In genomic region chr8:84700941-84701911, GRCm38 (mm10) we compare ENCODE assay signal across 8 mouse cellular contexts. TPM values are rescaled to one million over a fixed set of nuclear protein-coding genes. Genes with fewer than 3 reads are reported as not detected.
A peak's percentile ranks its signal among the peaks of the same experiment; 100 is the strongest.
DNase-seq lines count a peak whose midpoint lies in the region; ATAC-seq and TF ChIP-seq lines count a peak whose summit lies in the region.

Lyl1 (plus strand) TSS chr8:84701457.

- peaks cover 14 to 62% of the 10 kb centered on the region in 2 experiments for H3K4me1 ChIP-seq in CH12.LX (ENCODE audit: control insufficient read depth in 1 of 2, insufficient read depth in 2 of 2)
- H3K4me1 ChIP-seq in hindbrain, postnatal 0 days (ENCODE audit: insufficient read depth, low read length) = peaks cover 7% of the 10 kb centered on the region; the same call in 1 of the 2 replicates
- peaks cover 68% of the 10 kb centered on the region for H3K4me1 ChIP-seq in liver, embryonic 13.5 days (replicated peaks)

- dilution Hi-C loops in CH12.LX (cut with MboI; ENCODE audit: extremely low pct_ligation_motif_present, extremely low pct_unique_long_range_greater_than_20kb, low sequenced_read_pairs) = no loop called here

- peak within 1 kb of the TSS; percentile 53 to 79 (median 79) for H3K4me3 ChIP-seq in CH12.LX (replicated peaks in 1 of 3; ENCODE audit: low read depth in 2 of 3, low read length in 2 of 3, poor library complexity in 1 of 3)
- peak within 1 kb of the TSS; percentile 11 for H3K4me3 ChIP-seq in hindbrain, postnatal 0 days (ENCODE audit: low read length)
- H3K4me3 ChIP-seq in liver, embryonic 13.5 days (replicated peaks) = peak within 1 kb of the TSS; percentile 88

- no peaks in the 10 kb centered on the region for H3K27me3 ChIP-seq in CH12.LX (replicated peaks)
- H3K27me3 ChIP-seq in hindbrain, postnatal 0 days (ENCODE audit: insufficient read depth, low read length) = peaks cover 6% of the 10 kb centered on the region
- H3K27me3 ChIP-seq in liver, embryonic 13.5 days = 0 out of 2 replicates have a peak, but pooled peaks cover 4% of the 10 kb centered on the region

- peak; percentile 86 for TF ChIP-seq EP300 in CH12.LX (IDR thresholded peaks at IDR 0.05; ENCODE audit: low read length)

- TF ChIP-seq CTCF in CH12.LX (conservative IDR thresholded peaks at IDR 0.05 in 1 of 2, IDR thresholded peaks at IDR 0.05 in 1 of 2; ENCODE audit: low read depth in 2 of 2, low read length in 2 of 2) = peak in 1 of 2 experiments; percentile 53; a peak in 2 of 4 replicates
- peak; percentile 35 for TF ChIP-seq CTCF in hindbrain, postnatal 0 days (IDR thresholded peaks at IDR 0.05; ENCODE audit: low read depth)

- peak within 1 kb of the TSS; percentile 99 for H3K27ac ChIP-seq in CH12.LX (ENCODE audit: insufficient read depth, low read depth)
- H3K27ac ChIP-seq in hindbrain, postnatal 0 days = peak within 1 kb of the TSS; percentile 41; the same call in 1 of the 2 replicates
- H3K27ac ChIP-seq in liver, embryonic 13.5 days = peak within 1 kb of the TSS; percentile 98

- TF ChIP-seq RAD21 in CH12.LX (IDR thresholded peaks at IDR 0.05; ENCODE audit: low read depth, low read length) = no peak; the same call in 1 of the 2 replicates

- peaks cover 43 to 68% of the 10 kb centered on the region in 2 experiments for H3K36me3 ChIP-seq in CH12.LX (replicated peaks in 1 of 2; ENCODE audit: control insufficient read depth in 1 of 2, insufficient read depth in 1 of 2, low read length in 1 of 2)
- H3K36me3 ChIP-seq in hindbrain, postnatal 0 days (ENCODE audit: insufficient read depth, low read length) = peaks cover 18% of the 10 kb centered on the region
- H3K36me3 ChIP-seq in liver, embryonic 13.5 days = peaks cover 56% of the 10 kb centered on the region

- intact Hi-C loops in gastrocnemius, postnatal 14 days (cut with DNase I; ENCODE audit: low total_unique reads) = no loop called here

- ATAC-seq in hindbrain, postnatal 0 days = peak; percentile 11; the same call in 1 of the 2 replicates
- ATAC-seq in liver, embryonic 13.5 days (ENCODE audit: low read depth) = peak; percentile 87
- ATAC-seq in monocyte, adult 5-6 weeks (replicated peaks; ENCODE audit: insufficient number of reproducible peaks, low FRiP score, low TSS enrichment, poor library complexity, severe bottlenecking) = peak; percentile 48

- TF ChIP-seq POLR2A in CH12.LX (IDR thresholded peaks at IDR 0.05; ENCODE audit: low read depth, low read length) = peak; percentile 98

- in situ Hi-C loops in CH12.LX (cut with MboI; ENCODE audit: low pct_ligation_motif_present, low pct_unique_long_range_greater_than_20kb, low sequenced_read_pairs) = no loop called here

- DNase-seq in CH12.LX (ENCODE audit: extremely low read depth) = peak; percentile 94
- DNase-seq in c-Kit-negative CD71-positive TER-119-positive erythroid progenitor cells, embryonic 14.5 days (ENCODE audit: low read depth, low spot score) = peak; percentile 96
- peak; percentile 64 for DNase-seq in gastrocnemius, postnatal 14 days
- DNase-seq in hindbrain, postnatal 0 days (ENCODE audit: low spot score) = no peak
- peak; percentile 99 for DNase-seq in liver, embryonic 13.5 days
- no peak for DNase-seq in right cerebral cortex, postnatal 14 days
- no peak for DNase-seq in cerebellum, adult 9-10 months

- peaks cover 18% of the 10 kb centered on the region for H3K79me2 ChIP-seq in CH12.LX (replicated peaks; ENCODE audit: control insufficient read depth, extremely low read depth, insufficient read depth, poor library complexity, severe bottlenecking)

- H3K9me3 ChIP-seq in CH12.LX (replicated peaks; ENCODE audit: low read length) = peaks cover 2% of the 10 kb centered on the region
- H3K9me3 ChIP-seq in hindbrain, postnatal 0 days (ENCODE audit: low read length) = no peaks in the 10 kb centered on the region
- H3K9me3 ChIP-seq in liver, embryonic 13.5 days (replicated peaks) = no peaks in the 10 kb centered on the region

- H3K4me2 ChIP-seq in CH12.LX (ENCODE audit: insufficient read depth, low read depth, poor library complexity, severe bottlenecking) = peak within 1 kb of the TSS; percentile 57
- peak within 1 kb of the TSS; percentile 22 for H3K4me2 ChIP-seq in hindbrain, postnatal 0 days (ENCODE audit: low read depth, low read length)
- H3K4me2 ChIP-seq in liver, embryonic 13.5 days = peak within 1 kb of the TSS; percentile 95

- peak within 1 kb of the TSS; percentile 81 for H3K9ac ChIP-seq in CH12.LX (ENCODE audit: insufficient read depth, low read depth)
- 0 out of 2 replicates have a peak within 1 kb of the TSS, but pooled peaks have one; percentile 3 for H3K9ac ChIP-seq in hindbrain, postnatal 0 days (replicated peaks; ENCODE audit: low read length)
- peak within 1 kb of the TSS; percentile 98 for H3K9ac ChIP-seq in liver, embryonic 13.5 days

- WGBS in hindbrain, postnatal 0 days = 22% methylated on average over 33 of the region's 34 CpGs
- WGBS in liver, embryonic 13.5 days (ENCODE audit: insufficient replicate concordance) = 2% methylated on average over 34 of the region's 34 CpGs

TF ChIP-seq in CH12.LX, 34 proteins besides CTCF, POLR2A, EP300 and RAD21:
- TF ChIP-seq MAFK (IDR thresholded peaks at IDR 0.05; ENCODE audit: insufficient replicate concordance, low read length) (no peak), E2F4 (IDR thresholded peaks at IDR 0.05; ENCODE audit: insufficient replicate concordance, low read depth, low read length) (no peak), UBTF (IDR thresholded peaks at IDR 0.05; ENCODE audit: low read depth, low read length) (peak; percentile 81), BHLHE40 (IDR thresholded peaks at IDR 0.05; ENCODE audit: low read depth, low read length) (peak; percentile 65), MXI1 (IDR thresholded peaks at IDR 0.05; ENCODE audit: low read depth, low read length) (peak; percentile 37; the same call in 1 of the 2 replicates), NELFE (IDR thresholded peaks at IDR 0.05; ENCODE audit: low read depth, low read length) (peak; percentile 90), ZNF384 (IDR thresholded peaks at IDR 0.05; ENCODE audit: low read depth, low read length) (peak; percentile 67), ZC3H11A (IDR thresholded peaks at IDR 0.05; ENCODE audit: low read depth, low read length) (no peak), HCFC1 (IDR thresholded peaks at IDR 0.05; ENCODE audit: low read depth, low read length) (peak; percentile 63), ETS1 (conservative IDR thresholded peaks at IDR 0.05; ENCODE audit: low read depth, low read length) (peak; percentile 81), MYC (IDR thresholded peaks at IDR 0.05; ENCODE audit: low read depth, low read length) (peak; percentile 34; the same call in 1 of the 2 replicates), MEF2A (IDR thresholded peaks at IDR 0.05; ENCODE audit: borderline replicate concordance, low read depth, low read length) (peak; percentile 77), SIN3A (IDR thresholded peaks at IDR 0.05; ENCODE audit: low read length) (peak; percentile 47; the same call in 1 of the 2 replicates), CHD1 (IDR thresholded peaks at IDR 0.05; ENCODE audit: low read depth, low read length) (no peak), PAX5 (IDR thresholded peaks at IDR 0.05; ENCODE audit: low read length) (no peak), JUN (IDR thresholded peaks at IDR 0.05; ENCODE audit: insufficient read depth, low read depth, low read length) (no peak), ELF1 (IDR thresholded peaks at IDR 0.05; ENCODE audit: low read depth, low read length) (peak; percentile 7; the same call in 1 of the 2 replicates), ZKSCAN1 (IDR thresholded peaks at IDR 0.05; ENCODE audit: borderline replicate concordance, low read depth, low read length) (no peak), GABPA (IDR thresholded peaks at IDR 0.05; ENCODE audit: insufficient replicate concordance, low read depth, low read length) (no peak), POLR2AphosphoS2 (IDR thresholded peaks at IDR 0.05; ENCODE audit: low read depth, low read length) (peak; percentile 96), CHD2 (IDR thresholded peaks at IDR 0.05; ENCODE audit: low read length) (peak; percentile 90), MAX (IDR thresholded peaks at IDR 0.05; ENCODE audit: low read length) (peak; percentile 68), USF2 (conservative IDR thresholded peaks at IDR 0.05; ENCODE audit: low read depth, low read length) (no peak), IRF4 (IDR thresholded peaks at IDR 0.05; ENCODE audit: low read depth, low read length) (peak; percentile 86), JUND (conservative IDR thresholded peaks at IDR 0.05; ENCODE audit: low read depth, low read length) (no peak), RCOR1 (conservative IDR thresholded peaks at IDR 0.05; ENCODE audit: low read depth, low read length) (peak; percentile 39; the same call in 1 of the 2 replicates), KAT2A (IDR thresholded peaks at IDR 0.05; ENCODE audit: insufficient replicate concordance, low read length) (no peak), ZMIZ1 (IDR thresholded peaks at IDR 0.05; ENCODE audit: low read depth, low read length) (peak; percentile 93), TBP (conservative IDR thresholded peaks at IDR 0.05; ENCODE audit: low read depth, low read length) (peak; percentile 79; the same call in 1 of the 2 replicates), SMC3 (IDR thresholded peaks at IDR 0.05; ENCODE audit: low read depth, low read length) (peak; percentile 21; the same call in 1 of the 2 replicates), MAZ (IDR thresholded peaks at IDR 0.05; ENCODE audit: low read depth, low read length) (peak; percentile 95), USF1 (IDR thresholded peaks at IDR 0.05; ENCODE audit: low read depth, low read length) (peak; percentile 39), NRF1 (IDR thresholded peaks at IDR 0.05; ENCODE audit: low read depth, low read length) (0 out of 2 replicates have a peak, but pooled peaks have one; percentile 19), TCF12 (IDR thresholded peaks at IDR 0.05; ENCODE audit: low read depth, low read length) (peak; percentile 85)
TF ChIP-seq in CH12.LX: peak in this region for 23.

RNA-seq across cellular contexts. Expression of gene Lyl1, which starts in this region (rescaled TPM):
- total RNA-seq in CH12.LX (2012; rRNA removed) = 38.5 and 45.5 TPM in 2 replicates
- total RNA-seq in CH12.LX (2014; rRNA removed) = 20.3 and 20.6 TPM in 2 replicates
- polyA plus RNA-seq in CH12.LX (2012; ENCODE audit: insufficient read length, low read depth) = 53.2 and 54.5 TPM in 2 replicates
- 1 to 10 TPM; 2.7 to 2.9 TPM for total RNA-seq in gastrocnemius, postnatal 14 days (2021)
- total RNA-seq in hindbrain, postnatal 0 days (2014; rRNA removed) = 1.7 and 7.8 TPM in 2 replicates
- 2.0 and 2.3 TPM in 2 replicates for polyA plus RNA-seq in hindbrain, postnatal 0 days (2015; fragmentation: Nextera tagmentation; extraction: Ambion mirVana)
- polyA plus RNA-seq in liver, embryonic 13.5 days (2015; fragmentation: Nextera tagmentation; extraction: Ambion mirVana) = 61.2 and 61.3 TPM in 2 replicates
- total RNA-seq in monocyte, adult 5-6 weeks (2017) = 41.7 to 46.2 TPM (median 45.0 TPM) in 3 replicates

Comparison
In these comparisons a context has a peak if more than half of its experiments do, and no peak if none do; other contexts are left out.
1. RNA of gene Lyl1 (polyA plus RNA-seq): 61.2 to 61.3 TPM in liver, embryonic 13.5 days and 53.2 to 54.5 TPM in CH12.LX; 2.0 to 2.3 TPM in hindbrain, postnatal 0 days; every median in the first group is over 10 times any median in the second.
2. DNase-seq: peak in CH12.LX (single experiment), c-Kit-negative CD71-positive TER-119-positive erythroid progenitor cells, embryonic 14.5 days (single experiment), gastrocnemius, postnatal 14 days (single experiment) and liver, embryonic 13.5 days (single experiment); none in hindbrain, postnatal 0 days (single experiment), right cerebral cortex, postnatal 14 days (single experiment) and cerebellum, adult 9-10 months (single experiment).
3. H3K27ac ChIP-seq: peak in every context shown above with its lines; median percentile 99 in CH12.LX; 98 in liver, embryonic 13.5 days; 41 in hindbrain, postnatal 0 days.
4. H3K4me2 ChIP-seq: peak in every context shown above with its lines; median percentile 95 in liver, embryonic 13.5 days; 57 in CH12.LX; 22 in hindbrain, postnatal 0 days.
5. H3K4me3 ChIP-seq: peak in every context shown above with its lines; median percentile 88 in liver, embryonic 13.5 days; 79 in CH12.LX; 11 in hindbrain, postnatal 0 days.
6. H3K9ac ChIP-seq: peak in every context shown above with its lines; median percentile 98 in liver, embryonic 13.5 days; 81 in CH12.LX; 3 in hindbrain, postnatal 0 days.
7. ATAC-seq: peak in every context shown above with its lines; median percentile 87 in liver, embryonic 13.5 days; 48 in monocyte, adult 5-6 weeks; 11 in hindbrain, postnatal 0 days.